Mouse (Mus musculus) adrenal gland, adult 18-20 months (tissue): ENCODE measurements around the gene Nepro. TPM values are rescaled to one million over a fixed set of nuclear protein-coding genes. Genes with fewer than 3 reads are reported as not detected.

Source experiments
- DNase-seq, 2 experiments: peaks; one replicate each; pipeline ENCODE4 v3.0.0; 2021 to 2022; ENCODE audit warnings: low spot score in 2 of 2
- long read RNA-seq, 2 experiments: library from polyadenylated mRNA; stranded (forward); transcript quantifications; one replicate each; pipeline ENCODE4 v2.0.0; 2021
- total RNA-seq, 2 experiments: library from RNA; stranded (reverse); gene quantifications; 1 replicate in 1 of 2; 2 replicates in 1 of 2; pipeline ENCODE4 v1.2.3; 2021

Nepro gene
- total RNA-seq: 10 to 100 TPM; 12.6 to 14.8 TPM
- long read RNA-seq, experiment 1, partial matches to known transcripts: 0 of 3 reads
- long read RNA-seq, experiment 1, other reads (novel, unspliced or antisense): 1 of 3 reads
- long read RNA-seq, experiment 2, partial matches to known transcripts: 1 of 7 reads
- long read RNA-seq, experiment 2, other reads (novel, unspliced or antisense): 2 of 7 reads

DNA sequence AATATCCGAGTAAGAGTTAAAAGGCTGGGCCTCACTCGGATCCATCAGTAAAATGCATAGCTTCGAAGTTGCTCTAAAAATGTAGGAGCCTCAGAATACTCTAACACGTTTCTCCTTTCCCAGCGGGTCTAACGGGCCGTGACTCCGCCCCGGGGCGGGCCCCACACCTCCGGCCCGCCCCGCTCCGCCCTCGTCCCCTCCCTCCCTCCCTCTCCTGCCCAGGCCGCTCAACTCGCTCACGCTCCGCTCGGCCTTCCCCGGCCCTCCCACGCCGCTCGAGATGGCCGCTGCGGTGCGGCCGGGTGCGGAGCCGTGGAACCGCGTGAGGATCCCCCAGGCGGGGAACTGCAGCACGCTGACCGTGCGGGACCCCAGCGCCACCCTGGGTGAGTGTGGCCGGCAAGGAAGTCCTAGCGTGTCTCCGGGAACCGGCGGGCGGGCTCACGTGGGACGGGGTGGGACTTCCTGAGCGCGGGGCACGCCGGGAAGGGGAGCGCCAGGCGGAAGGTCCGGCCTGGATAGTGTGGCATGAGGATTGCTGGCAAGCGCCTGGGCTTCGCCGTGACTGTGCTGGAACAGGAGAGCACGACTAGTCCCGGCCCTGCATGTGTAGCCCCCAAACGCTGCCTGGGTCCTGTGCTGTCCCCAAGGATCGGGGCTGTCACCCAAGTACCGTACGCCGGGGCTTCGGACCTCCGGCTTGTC is at the start of gene Nepro:
Nepro (plus strand) TSS at position 219 of the 705 bp plus-strand sequence.
- DNase-seq: peak; percentile 93

DNA sequence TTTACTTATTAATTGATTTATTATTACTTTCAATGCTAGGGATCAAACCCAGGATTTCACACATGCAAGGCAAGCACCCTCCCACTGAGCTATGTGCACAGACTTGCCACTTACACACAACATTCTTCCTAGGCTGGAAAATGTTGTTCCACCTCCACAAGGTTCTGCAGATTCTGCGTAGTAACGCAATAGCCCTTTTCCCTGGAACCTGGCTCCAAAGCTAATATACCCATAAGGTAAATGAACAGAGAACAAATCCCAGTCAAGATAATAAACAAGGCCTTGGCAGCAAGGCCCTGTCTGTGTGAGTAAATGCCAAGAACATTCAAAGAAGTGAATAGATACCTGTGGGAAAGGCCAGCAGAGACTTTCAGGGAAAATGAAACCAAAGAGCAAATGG is 47.7 kb upstream of the Nepro start:
- DNase-seq: no peak

DNA sequence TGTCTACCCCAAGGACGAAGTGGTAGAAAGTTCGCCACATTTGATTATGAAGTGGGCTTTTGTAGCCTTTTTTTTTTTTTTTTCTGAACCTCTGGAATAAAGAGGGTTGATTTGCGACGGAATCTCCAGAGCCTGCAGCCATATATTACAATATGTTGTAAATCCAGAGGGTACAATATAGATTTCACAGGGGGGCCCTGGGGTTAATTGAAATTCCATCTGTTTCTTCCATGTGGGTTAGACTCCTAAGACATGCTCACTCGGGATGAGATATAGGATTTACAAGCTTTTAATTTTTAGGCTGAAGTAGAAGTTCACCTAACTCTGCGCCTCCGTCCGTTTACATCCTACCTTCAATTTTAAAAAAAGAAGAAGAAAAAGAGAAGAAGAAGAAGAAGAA is 45.0 kb upstream of the Nepro start:
- no peak for DNase-seq

DNA sequence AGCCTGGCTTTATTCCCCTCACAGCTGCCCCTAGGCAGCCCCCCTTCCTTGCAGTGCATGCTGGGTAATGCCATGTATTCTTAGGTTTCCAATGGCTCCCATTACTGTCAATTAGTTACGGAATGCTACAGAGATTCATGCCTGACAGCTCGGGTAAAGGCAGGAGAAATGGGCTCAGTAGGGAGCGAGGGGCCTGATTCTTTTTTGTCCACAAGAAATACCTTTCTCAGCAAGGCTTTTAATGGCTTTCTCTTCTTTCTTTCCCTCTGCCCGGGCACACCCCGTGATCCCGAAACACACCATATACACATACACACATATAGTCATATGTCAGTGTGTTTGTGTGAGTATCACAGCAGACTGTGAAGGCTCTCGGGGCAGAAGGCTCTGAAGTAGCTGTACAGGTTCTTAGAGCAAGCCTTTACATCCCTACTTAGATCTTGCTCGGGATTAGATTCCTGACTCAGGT is 44.6 kb upstream of the Nepro start:
- DNase-seq: no peak

DNA sequence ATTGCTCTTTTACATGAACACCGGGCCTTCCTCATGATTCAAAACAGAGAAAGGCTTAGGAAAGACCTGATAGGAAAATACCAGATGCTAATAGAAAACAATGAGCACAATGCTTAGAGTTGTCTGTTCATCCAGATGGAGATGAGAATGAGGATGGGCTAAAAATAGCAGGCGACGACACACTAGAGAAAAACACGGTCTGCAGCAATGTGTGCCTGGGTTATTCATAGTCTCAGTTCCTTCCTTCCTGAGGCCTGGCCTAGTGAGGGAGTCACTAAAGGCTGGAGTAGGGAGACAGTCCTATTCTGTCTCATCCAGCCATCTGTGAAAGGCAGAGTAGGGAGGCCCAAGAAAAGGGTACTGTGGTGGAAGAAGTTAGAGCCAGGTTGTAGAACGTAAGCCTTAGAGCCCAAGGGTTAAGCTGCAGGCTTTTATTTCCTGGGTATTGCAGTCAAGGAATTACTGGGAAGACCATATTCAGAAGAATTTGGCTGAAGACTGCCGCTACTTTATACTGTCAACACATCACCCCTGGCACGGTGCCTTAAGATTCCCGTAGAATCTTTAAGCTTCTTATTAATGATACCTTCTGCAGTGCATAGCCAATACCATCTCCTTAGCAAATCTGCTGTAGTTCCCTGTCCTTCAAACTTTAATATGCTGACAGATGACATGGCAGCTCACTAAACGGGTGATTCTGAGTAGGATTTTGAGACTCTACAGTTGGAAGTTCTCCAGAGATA is 43.2 kb upstream of the Nepro start:
- DNase-seq: no peak

DNA sequence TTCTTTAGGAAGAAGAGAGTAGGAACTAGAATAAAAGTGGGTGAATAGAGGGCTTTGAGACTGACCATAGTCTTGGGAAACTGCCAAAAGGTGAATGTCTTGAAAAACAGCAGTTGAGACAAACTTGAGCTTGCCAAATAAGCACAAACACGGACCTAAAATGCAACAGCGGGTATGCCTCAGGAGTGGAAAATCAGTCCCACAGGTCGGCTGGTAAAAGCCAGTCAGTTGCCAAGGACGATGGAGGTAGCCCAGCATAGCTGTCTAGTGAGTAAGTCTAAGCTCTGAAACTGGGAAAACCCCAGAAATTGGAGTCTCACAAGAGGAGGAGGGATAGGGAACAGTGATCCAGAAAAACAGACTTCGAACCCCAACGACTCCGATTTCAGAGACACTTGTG is 39.5 kb upstream of the Nepro start:
- no peak for DNase-seq

DNA sequence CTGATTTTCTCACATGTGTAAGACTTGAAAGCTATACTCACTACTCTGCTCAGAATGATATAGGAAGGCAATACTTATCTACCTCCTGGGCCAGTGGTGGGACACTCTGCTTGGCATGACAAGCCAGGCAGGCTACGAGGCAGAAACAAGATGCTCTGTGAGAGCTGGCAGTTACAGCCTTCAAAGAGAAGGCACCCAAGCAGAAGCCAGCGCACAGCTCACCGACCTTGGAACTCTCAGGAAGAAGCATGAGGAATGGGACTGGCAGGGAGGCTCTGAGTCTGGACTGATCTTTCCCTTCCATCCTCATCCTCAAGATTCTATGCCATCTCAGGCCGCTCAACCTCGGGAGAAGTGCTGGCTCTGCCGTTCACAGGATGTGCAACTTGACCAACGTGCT is 38.7 kb upstream of the Nepro start:
- DNase-seq: no peak

DNA sequence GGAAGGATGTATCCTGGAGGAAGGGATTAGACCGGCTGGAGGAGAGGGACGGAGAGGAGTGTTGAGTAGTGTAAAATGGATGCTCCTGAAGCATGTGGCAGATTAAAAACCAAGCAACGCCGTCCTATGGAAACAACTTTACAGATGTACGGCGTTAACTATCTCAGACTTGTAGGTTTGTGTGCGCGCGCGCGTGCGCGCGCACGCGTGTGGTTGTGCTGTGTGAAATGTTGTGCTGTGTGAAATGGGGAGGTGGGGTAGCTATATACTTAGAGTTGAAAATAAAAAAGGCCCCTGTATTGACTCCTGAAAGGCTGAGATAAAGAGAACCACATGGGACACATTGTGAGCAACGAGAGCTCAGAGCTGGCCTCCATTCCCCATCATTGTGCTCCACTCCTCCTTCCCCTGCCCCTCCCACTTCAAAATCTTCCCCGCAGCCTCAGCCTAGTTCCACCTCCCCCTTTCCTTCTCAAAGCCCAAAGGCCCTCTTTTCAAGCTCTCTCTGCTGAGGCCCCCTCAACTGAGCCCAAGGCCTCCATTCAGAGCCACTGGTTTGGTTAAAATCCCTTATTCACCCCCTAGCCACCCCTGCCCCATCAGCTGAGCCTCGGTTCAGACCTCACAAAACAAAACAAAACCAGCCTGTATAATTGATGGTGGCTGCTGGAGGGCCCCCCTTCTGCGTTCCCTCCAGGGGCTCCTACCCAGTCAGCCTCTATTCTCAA is 36.9 kb upstream of the Nepro start:
- no peak for DNase-seq

DNA sequence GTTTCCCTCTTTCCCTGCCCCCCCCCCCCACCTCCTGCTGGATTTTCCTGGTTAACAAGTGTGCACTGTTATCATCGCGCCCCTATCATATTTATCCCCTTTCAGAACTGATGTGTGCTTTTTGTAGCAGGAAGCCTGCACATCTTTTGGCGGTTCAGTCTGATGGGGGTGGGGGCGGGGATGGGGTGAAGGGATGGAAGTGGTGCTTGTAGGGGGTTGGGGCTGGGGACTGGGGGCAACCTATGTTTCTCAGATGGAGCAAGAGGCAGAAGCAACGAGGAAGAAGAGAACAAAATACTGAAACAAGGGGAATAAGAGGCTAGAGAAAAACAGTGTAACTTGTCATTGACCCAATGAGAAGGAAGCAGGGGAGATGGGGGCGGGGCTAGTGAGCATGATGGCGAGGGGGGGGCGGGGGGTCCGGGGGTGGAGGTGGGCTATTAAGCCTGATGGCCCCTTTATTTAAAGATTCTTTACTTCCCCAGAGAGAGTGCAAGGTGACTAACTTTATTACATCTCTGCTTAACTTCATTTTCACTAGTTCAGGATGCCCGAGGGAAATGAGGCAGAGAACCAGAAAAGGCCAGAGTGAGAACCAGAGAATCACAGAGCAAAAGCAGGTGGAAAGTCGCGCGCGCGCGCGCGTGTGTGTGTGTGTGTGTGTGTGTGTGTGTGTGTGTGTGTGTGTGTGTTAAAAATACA is 36.2 kb upstream of the Nepro start:
- DNase-seq: no peak

DNA sequence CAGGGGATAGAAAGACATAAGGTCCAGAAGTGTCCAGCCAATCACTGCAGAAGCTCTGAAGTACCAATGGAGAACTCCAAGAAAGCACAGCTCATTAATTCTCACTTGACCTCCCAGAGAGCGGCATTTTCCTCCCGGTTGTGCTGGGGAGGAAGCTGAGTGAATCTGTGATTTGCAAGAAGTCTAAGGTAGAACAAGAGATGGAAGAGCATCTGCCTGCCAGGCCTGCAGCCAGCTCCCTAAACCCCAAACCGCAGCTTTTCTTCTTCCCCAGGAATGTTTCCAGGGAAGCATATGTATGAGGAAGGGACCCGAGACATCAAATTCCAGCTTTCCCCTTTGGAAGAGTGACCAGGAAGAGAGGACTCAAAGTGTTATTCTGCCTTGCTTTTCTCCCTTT is 35.6 kb upstream of the Nepro start:
- no peak for DNase-seq

DNA sequence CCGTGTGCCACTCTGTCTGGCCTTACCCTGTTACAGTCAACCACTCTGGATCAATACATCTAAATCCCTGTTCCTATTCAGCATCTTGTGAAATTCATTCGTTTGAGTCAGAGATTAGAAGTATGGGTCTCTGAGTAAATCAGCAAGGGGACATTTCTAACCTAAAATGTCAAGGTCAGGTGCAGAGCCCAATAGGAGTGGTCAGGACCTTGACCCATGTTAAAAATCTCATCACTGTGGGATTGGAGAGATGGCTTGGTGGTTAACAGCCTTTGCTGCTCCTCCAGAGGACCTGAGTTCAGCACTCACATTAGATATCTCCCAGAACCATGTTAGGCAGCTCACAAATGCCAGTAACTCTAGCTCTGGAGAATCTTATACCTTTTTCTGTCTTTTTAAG is 33.6 kb upstream of the Nepro start:
- no peak for DNase-seq

DNA sequence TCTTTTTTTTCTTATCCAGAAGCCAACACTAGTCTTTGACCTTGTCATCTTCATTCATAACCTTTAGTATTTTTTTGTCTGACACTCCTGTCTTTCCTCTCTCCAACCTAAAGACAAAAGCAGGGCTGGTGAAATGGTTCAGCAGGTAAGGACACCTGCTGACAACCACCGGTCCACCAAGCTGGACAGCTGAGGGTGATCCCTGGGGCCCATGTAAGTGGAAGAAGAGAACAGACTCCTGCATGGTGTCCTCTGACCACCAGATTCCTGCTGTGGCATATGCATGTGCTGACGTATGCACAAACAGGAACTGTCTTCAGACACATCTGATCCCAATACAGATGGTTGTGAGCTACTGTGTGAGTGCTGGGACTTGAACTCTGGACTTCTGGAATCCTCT is 33.0 kb upstream of the Nepro start:
- no peak for DNase-seq

DNA sequence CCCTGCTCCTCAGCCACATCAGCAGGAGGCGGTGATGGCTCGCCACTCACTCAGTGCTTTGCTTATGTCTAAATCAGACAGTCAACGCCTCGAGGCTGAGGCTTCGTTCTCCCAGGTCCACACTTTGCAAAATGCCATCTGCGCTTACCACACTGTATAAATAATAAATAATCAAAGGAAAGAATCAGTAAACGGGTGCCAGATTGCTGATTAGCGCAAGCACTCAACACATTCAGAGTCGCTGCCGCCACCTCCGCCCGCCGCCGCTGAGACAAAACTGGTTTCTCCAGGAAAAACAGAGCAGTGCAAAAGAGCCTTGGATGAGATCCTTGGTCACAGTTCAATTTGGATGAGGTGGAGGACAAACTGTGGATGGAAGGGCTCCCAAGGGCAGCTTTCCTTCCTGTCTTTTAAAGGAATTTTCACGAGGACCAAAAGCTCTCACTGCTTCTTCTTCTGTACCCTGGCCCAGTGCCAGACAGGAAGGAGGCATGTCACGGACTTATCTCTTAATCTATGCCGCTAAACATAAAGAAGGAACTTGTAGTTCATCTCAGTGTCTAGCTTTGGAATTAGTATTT is 32.5 kb upstream of the Nepro start:
- DNase-seq: peak; percentile 58 to 63

DNA sequence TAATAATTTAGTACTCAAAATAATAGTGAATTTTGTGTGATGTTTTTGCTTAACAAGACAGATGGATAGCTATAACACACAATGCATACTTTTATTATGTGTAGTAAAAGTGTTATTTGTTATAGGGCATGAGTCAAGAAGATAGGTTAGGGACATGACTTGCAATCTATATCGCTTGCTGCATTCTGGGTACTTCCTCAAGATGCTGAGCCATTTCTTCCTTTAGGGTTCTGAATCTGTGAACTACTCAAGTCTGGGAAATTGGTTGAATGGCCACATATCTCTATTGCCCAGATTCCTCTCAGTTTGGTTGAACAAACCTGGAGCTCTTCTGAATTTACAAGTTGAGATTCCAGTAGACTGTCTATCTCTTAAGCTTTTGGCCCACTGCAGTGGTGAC is 31.6 kb upstream of the Nepro start:
- DNase-seq: no peak

DNA sequence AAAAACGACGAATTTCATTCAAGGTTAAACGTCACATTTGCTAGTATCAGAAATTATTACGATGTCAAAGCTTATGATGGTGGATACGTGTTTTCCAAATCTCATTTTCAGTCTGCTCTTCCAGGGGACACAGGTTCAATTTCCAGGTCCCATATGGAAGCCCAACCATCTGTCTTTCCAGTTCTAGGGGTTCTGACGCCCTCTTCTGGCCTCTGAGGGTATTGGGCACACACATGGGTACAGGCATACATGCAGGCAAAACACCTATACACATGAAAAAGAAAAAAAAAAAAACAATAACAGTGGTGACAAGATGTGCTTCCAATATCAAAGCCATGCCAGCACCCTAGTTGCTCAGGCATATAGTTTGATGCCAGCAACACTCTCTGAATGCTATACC is 30.4 kb upstream of the Nepro start:
- peak in 1 of 2 experiments; percentile 46 for DNase-seq

DNA sequence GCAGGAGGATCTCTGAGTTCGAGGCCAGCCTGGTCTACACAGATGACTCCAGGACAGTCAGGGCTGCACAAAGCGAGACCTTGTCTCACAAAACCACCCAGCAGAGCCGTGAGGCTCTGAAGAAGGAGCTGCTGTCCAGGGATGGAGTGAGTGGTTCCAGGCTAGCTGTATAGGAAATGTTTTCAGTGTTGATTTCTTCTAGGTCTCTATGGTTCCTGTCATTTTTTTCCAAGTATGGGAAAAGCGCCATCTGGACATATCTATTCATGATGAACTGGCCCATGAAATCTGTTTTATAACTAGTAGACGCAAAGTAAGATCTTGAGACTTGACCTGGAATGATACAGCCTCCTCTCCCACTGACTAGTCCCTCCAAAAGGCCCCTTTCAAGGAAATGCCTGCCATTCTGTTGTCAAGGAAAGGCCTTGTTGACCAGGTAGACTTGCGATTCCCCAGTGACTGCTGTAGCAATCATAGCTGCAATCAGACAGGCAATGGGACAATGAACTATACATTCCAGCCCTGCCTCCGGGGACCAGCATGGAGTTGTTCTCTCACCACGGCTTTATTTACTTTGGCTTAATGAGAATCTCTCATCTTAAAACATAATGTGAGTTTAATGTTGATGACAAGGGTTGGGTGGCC is 28.8 kb upstream of the Nepro start:
- DNase-seq: no peak

DNA sequence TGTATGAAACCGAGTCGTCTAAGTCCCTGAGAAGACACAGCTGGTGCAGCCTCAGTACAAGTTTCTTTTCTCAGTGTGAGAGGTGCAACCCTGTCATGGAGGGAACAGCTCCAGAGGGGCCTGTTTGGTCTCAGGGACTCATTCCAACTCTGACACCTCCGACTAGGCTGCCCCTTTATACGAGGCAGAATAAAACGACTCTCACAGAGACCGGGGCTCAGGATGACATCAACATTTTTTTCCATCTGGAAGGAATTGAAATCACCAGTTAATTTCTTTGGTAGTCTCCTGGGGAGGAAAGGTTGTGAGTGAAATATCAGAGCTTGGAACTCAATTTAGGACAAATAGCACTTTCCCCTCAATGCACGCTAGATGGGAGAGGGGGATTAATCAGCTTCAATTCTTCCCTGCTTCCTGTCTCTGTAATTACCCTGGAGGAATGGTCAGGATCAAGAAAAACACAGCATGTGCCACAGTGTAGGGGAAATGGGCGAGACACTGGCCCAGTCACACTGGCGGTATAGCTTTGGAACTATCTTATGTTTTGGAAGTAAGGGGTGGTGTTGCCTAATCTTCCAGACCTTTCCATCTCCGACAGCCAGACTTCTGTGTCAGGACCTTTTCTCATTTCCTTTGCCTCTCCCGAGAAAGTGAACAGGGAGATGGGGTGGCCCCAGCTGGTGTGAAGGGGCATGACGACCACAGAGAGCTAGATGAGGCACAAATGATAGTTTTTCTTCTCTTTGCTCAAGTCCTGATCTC is 28.1 kb upstream of the Nepro start:
- DNase-seq: no peak

DNA sequence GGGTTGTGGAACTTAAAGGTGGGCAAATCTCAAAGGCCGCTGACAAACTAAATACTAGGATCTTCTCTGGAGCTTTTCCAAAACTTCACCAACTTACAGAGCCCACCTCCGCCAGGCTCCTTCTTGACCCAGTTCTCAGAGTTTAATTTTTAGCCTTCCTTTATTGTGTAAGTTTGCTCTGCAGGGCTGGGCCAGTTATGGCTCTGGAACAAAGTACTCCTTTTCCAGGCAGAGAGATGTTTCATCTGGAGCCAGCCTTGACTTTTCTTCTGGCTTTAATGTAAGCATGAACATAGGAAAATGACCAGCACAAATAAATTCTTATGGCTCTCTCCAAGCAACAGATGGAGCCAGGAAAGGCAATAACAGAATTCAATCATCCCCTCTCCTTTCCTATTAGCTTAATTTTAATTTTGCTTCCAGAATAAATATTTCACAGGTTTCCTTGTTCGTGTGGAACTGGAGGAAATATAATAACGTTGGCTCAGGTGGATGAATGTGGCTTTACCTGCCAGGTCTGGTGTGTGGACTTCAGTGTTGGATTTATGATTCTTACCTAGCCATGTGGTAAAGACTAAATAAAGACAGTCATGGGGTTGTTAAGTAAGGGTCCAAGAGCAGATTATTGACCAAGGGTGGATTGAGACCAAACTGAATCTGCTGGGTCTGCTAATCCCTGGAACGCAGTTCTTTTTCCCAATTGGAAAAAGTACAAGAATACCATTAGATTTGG is 26.5 kb upstream of the Nepro start:
- DNase-seq: no peak

DNA sequence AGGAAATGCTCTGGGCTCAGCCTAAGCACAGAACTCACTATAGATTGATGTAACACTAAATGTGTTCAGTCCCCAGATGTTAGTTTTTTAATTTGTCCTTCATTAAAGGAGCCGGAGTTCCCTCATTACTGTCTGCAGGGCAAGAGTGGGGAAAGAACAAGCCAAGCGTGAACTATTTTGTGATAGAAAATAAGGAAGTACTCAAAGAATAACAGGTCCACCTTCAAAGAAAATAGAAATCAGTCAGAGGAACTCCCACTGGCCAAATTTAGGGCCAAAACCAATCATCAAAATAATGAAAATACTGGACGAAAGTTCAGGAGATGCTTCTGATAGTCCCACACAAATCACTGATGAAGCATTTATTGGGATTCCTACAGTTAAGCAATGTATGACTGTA is 22.9 kb upstream of the Nepro start:
- no peak for DNase-seq
